Mouse (Mus musculus): ENCODE data around the gene Tcf20. TPM values are rescaled to one million over a fixed set of nuclear protein-coding genes. Genes with fewer than 3 reads are reported as not detected.

Tcf20 gene
- polyA plus RNA-seq, 1 experiment = not detected

- 66% methylated on average over 25 of the region's 25 CpGs for WGBS
- peaks cover 20% of the 10 kb centered on the region; the same call in 1 of the 2 replicates for H3K4me1 ChIP-seq (ENCODE audit: control insufficient read depth, insufficient read depth, low read length)
- no peak overlapping the region for H3K4me3 ChIP-seq (ENCODE audit: insufficient read depth, low read depth, low read length)
- H3K27ac ChIP-seq (ENCODE audit: insufficient read depth, low read depth, low read length) = no peak overlapping the region
- no peak for TF ChIP-seq POLR2A (IDR thresholded peaks at IDR 0.05; ENCODE audit: insufficient read depth, low read depth, low read length)
- TF ChIP-seq CTCF (IDR thresholded peaks at IDR 0.05; ENCODE audit: insufficient read depth, low read depth, low read length) = no peak
Measured at GRCm38 (mm10) chr15:83025041-83025760, 37.5 kb upstream of the Tcf20 start.

DNA sequence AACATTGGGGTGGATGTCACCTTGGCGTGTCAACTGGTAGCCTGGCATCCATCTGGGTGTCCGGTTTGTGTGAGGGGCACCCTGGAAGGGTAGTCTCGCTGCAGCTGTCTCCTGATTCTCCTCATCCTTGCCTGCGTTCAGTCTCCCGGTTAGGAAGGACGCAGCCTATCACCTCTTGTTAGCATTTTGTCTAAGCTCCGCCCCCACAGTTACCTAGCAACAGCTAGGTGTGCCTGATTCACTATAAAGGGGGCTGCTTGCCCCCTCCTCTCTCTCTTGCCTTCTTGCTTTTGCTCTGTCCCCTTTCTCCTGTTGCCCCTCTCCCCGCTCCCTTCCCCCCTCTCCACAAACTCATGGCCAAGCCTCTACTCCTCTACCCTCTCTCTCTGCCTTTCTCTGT is 35.3 kb upstream of the Tcf20 start:
- Histone ChIP-seq H3K27ac (ENCODE audit: insufficient read depth, low read depth, low read length) (no peak overlapping the region), H3K4me1 (ENCODE audit: control insufficient read depth, insufficient read depth, low read length) (peaks cover 27% of the 10 kb centered on the region), H3K4me3 (ENCODE audit: insufficient read depth, low read depth, low read length) (no peak overlapping the region)
- TF ChIP-seq POLR2A (IDR thresholded peaks at IDR 0.05; ENCODE audit: insufficient read depth, low read depth, low read length) (no peak), CTCF (IDR thresholded peaks at IDR 0.05; ENCODE audit: insufficient read depth, low read depth, low read length) (no peak)
- 72% methylated on average over 8 of the region's 8 CpGs for WGBS

GRCm38 (mm10) chr15:83010990-83011664 is 23.5 kb upstream of the Tcf20 start:
- H3K4me1 ChIP-seq (ENCODE audit: control insufficient read depth, insufficient read depth, low read length) = peaks cover 47% of the 10 kb centered on the region
- 27% methylated on average over 15 of the region's 15 CpGs for WGBS
- TF ChIP-seq CTCF (IDR thresholded peaks at IDR 0.05; ENCODE audit: insufficient read depth, low read depth, low read length) (no peak), POLR2A (IDR thresholded peaks at IDR 0.05; ENCODE audit: insufficient read depth, low read depth, low read length) (no peak)
- H3K27ac ChIP-seq (ENCODE audit: insufficient read depth, low read depth, low read length) = no peak overlapping the region
- no peak overlapping the region for H3K4me3 ChIP-seq (ENCODE audit: insufficient read depth, low read depth, low read length)

- H3K4me3 ChIP-seq (ENCODE audit: insufficient read depth, low read depth, low read length) = no peak overlapping the region
- H3K27ac ChIP-seq (ENCODE audit: insufficient read depth, low read depth, low read length) = no peak overlapping the region
- WGBS = 56% methylated on average over 8 of the region's 8 CpGs
- TF ChIP-seq CTCF (IDR thresholded peaks at IDR 0.05; ENCODE audit: insufficient read depth, low read depth, low read length) = no peak
- TF ChIP-seq POLR2A (IDR thresholded peaks at IDR 0.05; ENCODE audit: insufficient read depth, low read depth, low read length) = no peak
- H3K4me1 ChIP-seq (ENCODE audit: control insufficient read depth, insufficient read depth, low read length) = peaks cover 46% of the 10 kb centered on the region
Measured at GRCm38 (mm10) chr15:83010423-83010822, 22.8 kb upstream of the Tcf20 start.

DNA sequence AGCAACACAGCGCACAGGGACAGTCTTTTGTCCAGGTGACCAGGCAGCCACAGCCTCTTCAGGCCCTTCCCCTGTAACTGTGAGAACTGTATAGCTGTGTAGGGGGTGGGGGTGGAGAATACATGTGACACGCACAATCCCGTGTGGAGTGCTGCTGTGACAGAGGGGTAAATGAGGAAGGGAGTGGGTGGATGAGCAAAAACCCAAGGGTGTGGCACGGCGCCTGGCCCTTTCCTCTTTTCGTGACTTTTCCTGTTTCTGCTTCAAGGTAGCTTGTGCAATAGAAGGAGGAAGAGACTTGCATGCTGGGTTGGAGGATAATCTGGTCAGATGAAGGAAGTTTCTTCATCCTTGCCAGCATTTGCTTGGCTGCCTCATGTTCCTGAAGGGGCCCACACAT is 21.9 kb upstream of the Tcf20 start:
- peaks cover 40% of the 10 kb centered on the region for H3K4me1 ChIP-seq (ENCODE audit: control insufficient read depth, insufficient read depth, low read length)
- WGBS = 77% methylated on average over 6 of the region's 6 CpGs
- no peak for TF ChIP-seq CTCF (IDR thresholded peaks at IDR 0.05; ENCODE audit: insufficient read depth, low read depth, low read length)
- TF ChIP-seq POLR2A (IDR thresholded peaks at IDR 0.05; ENCODE audit: insufficient read depth, low read depth, low read length) = no peak
- no peak overlapping the region for H3K4me3 ChIP-seq (ENCODE audit: insufficient read depth, low read depth, low read length)
- no peak overlapping the region for H3K27ac ChIP-seq (ENCODE audit: insufficient read depth, low read depth, low read length)

- no peak overlapping the region for H3K27ac ChIP-seq (ENCODE audit: insufficient read depth, low read depth, low read length)
- H3K4me1 ChIP-seq (ENCODE audit: control insufficient read depth, insufficient read depth, low read length) = peaks cover 40% of the 10 kb centered on the region
- TF ChIP-seq CTCF (IDR thresholded peaks at IDR 0.05; ENCODE audit: insufficient read depth, low read depth, low read length) (no peak), POLR2A (IDR thresholded peaks at IDR 0.05; ENCODE audit: insufficient read depth, low read depth, low read length) (no peak)
- no peak overlapping the region for H3K4me3 ChIP-seq (ENCODE audit: insufficient read depth, low read depth, low read length)
- 57% methylated on average over 13 of the region's 13 CpGs for WGBS
Measured at GRCm38 (mm10) chr15:83008761-83009423, 21.2 kb upstream of the Tcf20 start.

DNA sequence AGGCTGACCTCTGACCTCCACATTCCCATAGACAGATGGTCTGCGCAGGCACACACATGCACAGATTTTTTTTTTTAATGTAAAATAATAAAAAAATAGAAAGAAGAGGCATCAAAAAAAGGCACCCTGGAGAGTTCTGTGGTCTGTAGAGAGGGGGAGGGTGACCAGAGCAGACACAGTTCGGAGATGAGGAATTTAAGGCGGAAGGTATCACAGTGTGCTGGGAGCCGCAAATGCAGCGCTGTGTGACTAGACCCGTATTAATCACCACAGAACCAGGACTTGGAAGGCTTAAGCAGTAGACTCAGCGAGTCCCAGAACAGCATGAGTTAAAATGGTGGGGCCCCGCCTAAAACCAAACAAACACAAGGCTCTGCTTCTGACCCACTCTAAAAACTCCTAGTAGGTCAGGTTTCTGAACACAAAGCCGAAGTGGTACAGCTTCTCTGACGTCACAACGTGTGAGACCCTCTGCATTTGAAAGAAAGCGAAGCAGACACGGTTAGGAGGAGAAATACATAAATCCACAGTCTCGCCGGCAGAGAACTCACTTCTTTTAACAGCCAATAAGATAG is 19.8 kb upstream of the Tcf20 start:
- TF ChIP-seq CTCF (IDR thresholded peaks at IDR 0.05; ENCODE audit: insufficient read depth, low read depth, low read length) (no peak), POLR2A (IDR thresholded peaks at IDR 0.05; ENCODE audit: insufficient read depth, low read depth, low read length) (no peak)
- 67% methylated on average over 15 of the region's 15 CpGs for WGBS
- no peak overlapping the region for H3K27ac ChIP-seq (ENCODE audit: insufficient read depth, low read depth, low read length)
- H3K4me3 ChIP-seq (ENCODE audit: insufficient read depth, low read depth, low read length) = no peak overlapping the region
- H3K4me1 ChIP-seq (ENCODE audit: control insufficient read depth, insufficient read depth, low read length) = peaks cover 40% of the 10 kb centered on the region

DNA sequence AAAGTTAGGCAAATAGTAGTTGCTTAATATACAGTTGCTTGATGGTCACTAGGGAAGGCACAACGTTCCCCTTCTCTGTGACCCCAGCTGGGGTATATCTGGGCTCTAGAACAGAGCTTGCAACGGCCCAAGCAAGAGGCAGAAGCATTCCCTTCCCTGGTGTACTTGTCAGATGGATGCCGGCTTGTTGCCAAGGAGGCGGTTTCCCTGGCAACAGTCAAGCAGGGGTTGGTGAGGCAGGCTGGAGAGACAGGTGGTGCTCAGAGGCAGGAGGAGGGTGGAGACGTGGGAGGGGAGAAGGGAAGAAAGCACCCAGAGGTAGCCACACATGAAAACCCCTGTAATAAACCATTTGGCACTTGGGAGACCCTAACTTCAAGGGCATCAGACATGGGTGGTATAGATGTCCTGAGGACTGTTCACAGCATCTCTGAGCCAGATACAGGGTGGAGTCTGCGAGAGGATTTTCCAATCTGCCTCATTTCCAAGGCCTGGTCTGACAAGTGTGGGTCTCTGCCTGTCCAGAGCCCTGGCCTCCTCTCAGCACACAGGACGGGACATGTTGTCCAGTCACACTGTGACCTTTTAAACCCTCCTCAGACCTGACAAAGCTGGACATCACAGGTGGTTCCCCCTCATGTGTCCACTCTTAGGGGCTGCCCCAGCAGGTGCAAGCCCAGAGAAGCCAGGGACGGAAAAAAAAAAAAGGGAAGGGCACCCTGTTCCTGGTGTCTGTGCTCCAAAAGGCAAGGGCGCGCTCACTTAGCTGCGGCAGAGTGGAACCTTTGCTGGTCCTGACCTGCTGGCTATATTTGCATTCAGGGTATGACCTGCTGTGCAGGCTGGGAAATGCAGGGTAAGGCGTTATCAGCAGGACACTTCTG is 15.2 kb upstream of the Tcf20 start:
- TF ChIP-seq CTCF (IDR thresholded peaks at IDR 0.05; ENCODE audit: insufficient read depth, low read depth, low read length) (no peak), POLR2A (IDR thresholded peaks at IDR 0.05; ENCODE audit: insufficient read depth, low read depth, low read length) (no peak)
- 49% methylated on average over 12 of the region's 12 CpGs for WGBS
- Histone ChIP-seq H3K4me1 (ENCODE audit: control insufficient read depth, insufficient read depth, low read length) (peaks cover 29% of the 10 kb centered on the region), H3K27ac (ENCODE audit: insufficient read depth, low read depth, low read length) (no peak overlapping the region), H3K4me3 (ENCODE audit: insufficient read depth, low read depth, low read length) (no peak overlapping the region)

All from olfactory bulb, adult 2 months (tissue).